Mouse (Mus musculus) erythroblast, embryonic 14.5 days (primary cell): Measurements from ENCODE around the gene Abhd12b.

Experiments used
- GATA1 ChIP-seq: IDR thresholded peaks from 2 replicates; pipeline ENCODE4 v1.6.1; 2012; ENCODE audit warnings: low read length, inconsistent platforms, mixed read lengths
- TAL1 ChIP-seq: IDR thresholded peaks from 3 replicates; pipeline ENCODE4 v1.6.1; 2012; ENCODE audit warnings: low read length, inconsistent platforms, mixed read lengths

GRCm38 (mm10) chr12:70109921-70110320 lies 44.0 kb upstream of the Abhd12b start:
- TF ChIP-seq GATA1, result no peak
- TF ChIP-seq TAL1, result no peak
